Mouse (Mus musculus): ENCODE data around the gene Gm45837. TPM values are rescaled to one million over a fixed set of nuclear protein-coding genes. Genes with fewer than 3 reads are reported as not detected.

The Gm45837 gene
- total and polyA plus RNA-seq, 2 experiments from 2014 or later: not detected

GRCm38 (mm10) chr7:101393694-101394504, 16.8 kb upstream of the Gm45837 start:
- Histone ChIP-seq H3K9me3 (ENCODE audit: low read length) (no peaks in the 10 kb centered on the region), H3K9ac (replicated peaks; ENCODE audit: low read length, poor library complexity, severe bottlenecking) (no peak overlapping the region), H3K4me2 (ENCODE audit: low read depth, low read length, poor library complexity, severe bottlenecking) (no peak overlapping the region), H3K27ac (ENCODE audit: low read depth, low read length) (no peak overlapping the region), H3K36me3 (ENCODE audit: insufficient read depth, low read length) (no peaks in the 10 kb centered on the region), H3K27me3 (ENCODE audit: insufficient read depth, low read length) (no peaks in the 10 kb centered on the region), H3K4me3 (ENCODE audit: low read depth, low read length) (no peak overlapping the region), H3K4me1 (ENCODE audit: insufficient read depth, low read length) (no peaks in the 10 kb centered on the region)
- no peak for TF ChIP-seq CTCF (IDR thresholded peaks at IDR 0.05)
- ATAC-seq (ENCODE audit: low FRiP score): no peak
- no peak for DNase-seq (ENCODE audit: low spot score)
- WGBS: 48% methylated on average over 8 of the region's 8 CpGs

GRCm38 (mm10) chr7:101394569-101394968, 16.1 kb upstream of the Gm45837 start:
- Histone ChIP-seq H3K9ac (replicated peaks; ENCODE audit: low read length, poor library complexity, severe bottlenecking) (no peak overlapping the region), H3K36me3 (ENCODE audit: insufficient read depth, low read length) (no peaks in the 10 kb centered on the region), H3K27ac (ENCODE audit: low read depth, low read length) (no peak overlapping the region), H3K9me3 (ENCODE audit: low read length) (no peaks in the 10 kb centered on the region), H3K4me2 (ENCODE audit: low read depth, low read length, poor library complexity, severe bottlenecking) (no peak overlapping the region), H3K27me3 (ENCODE audit: insufficient read depth, low read length) (no peaks in the 10 kb centered on the region), H3K4me1 (ENCODE audit: insufficient read depth, low read length) (no peaks in the 10 kb centered on the region), H3K4me3 (ENCODE audit: low read depth, low read length) (no peak overlapping the region)
- no peak for TF ChIP-seq CTCF (IDR thresholded peaks at IDR 0.05)
- 67% methylated on average over 3 of the region's 3 CpGs for WGBS
- ATAC-seq (ENCODE audit: low FRiP score) (no peak), DNase-seq (ENCODE audit: low spot score) (no peak)

DNA sequence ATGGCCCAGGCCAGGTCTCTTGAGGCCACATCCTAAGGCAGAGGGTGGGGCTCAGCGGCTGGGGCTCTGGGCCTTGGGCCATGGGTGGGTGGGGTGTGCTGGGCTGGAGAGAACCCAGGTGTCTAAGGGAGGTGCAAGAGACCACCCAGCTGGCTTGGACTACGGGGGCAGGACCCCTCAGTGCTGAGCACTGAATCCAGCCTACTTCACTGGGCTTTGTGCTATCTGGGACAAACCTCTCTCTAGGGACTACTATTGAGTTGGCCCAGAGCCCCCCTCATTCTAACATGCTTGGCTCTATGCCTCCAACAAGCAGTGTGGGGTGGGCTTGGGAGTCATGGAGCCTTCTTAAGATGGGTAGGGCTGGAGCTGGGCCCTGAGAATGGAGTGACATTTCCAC, 15.2 kb upstream of the Gm45837 start:
- Histone ChIP-seq H3K4me2 (ENCODE audit: low read depth, low read length, poor library complexity, severe bottlenecking) (peak overlapping the region; percentile 3), H3K27me3 (ENCODE audit: insufficient read depth, low read length) (no peaks in the 10 kb centered on the region), H3K9ac (replicated peaks; ENCODE audit: low read length, poor library complexity, severe bottlenecking) (no peak overlapping the region), H3K9me3 (ENCODE audit: low read length) (no peaks in the 10 kb centered on the region), H3K4me3 (ENCODE audit: low read depth, low read length) (no peak overlapping the region), H3K4me1 (ENCODE audit: insufficient read depth, low read length) (no peaks in the 10 kb centered on the region), H3K27ac (ENCODE audit: low read depth, low read length) (no peak overlapping the region), H3K36me3 (ENCODE audit: insufficient read depth, low read length) (no peaks in the 10 kb centered on the region)
- TF ChIP-seq CTCF (IDR thresholded peaks at IDR 0.05): no peak
- ATAC-seq (ENCODE audit: low FRiP score) (no peak), DNase-seq (ENCODE audit: low spot score) (no peak)
- 87% methylated on average over 2 of the region's 2 CpGs for WGBS

DNA sequence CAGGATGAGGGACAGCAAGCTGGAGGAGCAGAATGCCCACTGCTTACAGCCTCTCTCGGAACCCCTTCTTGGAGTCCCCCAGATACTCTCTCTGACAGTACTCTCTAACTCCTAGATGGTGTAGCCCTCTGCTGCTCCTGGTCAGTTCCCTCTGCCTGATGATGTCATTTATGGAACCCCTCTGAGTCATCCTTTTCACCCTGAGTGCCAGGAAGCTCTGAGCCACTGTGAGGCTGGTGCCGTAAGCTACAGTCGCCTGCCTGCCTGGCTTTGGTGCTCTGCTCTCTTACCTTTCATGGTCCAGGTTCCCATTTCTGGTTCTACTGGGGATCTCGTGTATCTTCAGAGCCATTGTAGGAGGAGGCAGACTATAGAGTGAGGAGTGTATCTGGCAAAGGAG, 13.5 kb upstream of the Gm45837 start:
- Histone ChIP-seq H3K4me1 (ENCODE audit: insufficient read depth, low read length) (no peaks in the 10 kb centered on the region), H3K36me3 (ENCODE audit: insufficient read depth, low read length) (no peaks in the 10 kb centered on the region), H3K4me3 (ENCODE audit: low read depth, low read length) (no peak overlapping the region), H3K9ac (replicated peaks; ENCODE audit: low read length, poor library complexity, severe bottlenecking) (no peak overlapping the region), H3K27me3 (ENCODE audit: insufficient read depth, low read length) (no peaks in the 10 kb centered on the region), H3K27ac (ENCODE audit: low read depth, low read length) (no peak overlapping the region), H3K4me2 (ENCODE audit: low read depth, low read length, poor library complexity, severe bottlenecking) (no peak overlapping the region), H3K9me3 (ENCODE audit: low read length) (no peaks in the 10 kb centered on the region)
- no peak for DNase-seq (ENCODE audit: low spot score)
- no peak for TF ChIP-seq CTCF (IDR thresholded peaks at IDR 0.05)
- no peak for ATAC-seq (ENCODE audit: low FRiP score)
- WGBS: 88% methylated on average over 4 of the region's 4 CpGs

GRCm38 (mm10) chr7:101401510-101401909, 9.2 kb upstream of the Gm45837 start:
- Histone ChIP-seq H3K9ac (replicated peaks; ENCODE audit: low read length, poor library complexity, severe bottlenecking) (no peak overlapping the region), H3K36me3 (ENCODE audit: insufficient read depth, low read length) (no peaks in the 10 kb centered on the region), H3K27ac (ENCODE audit: low read depth, low read length) (no peak overlapping the region), H3K4me1 (ENCODE audit: insufficient read depth, low read length) (no peaks in the 10 kb centered on the region), H3K4me3 (ENCODE audit: low read depth, low read length) (no peak overlapping the region), H3K9me3 (ENCODE audit: low read length) (no peaks in the 10 kb centered on the region), H3K27me3 (ENCODE audit: insufficient read depth, low read length) (no peaks in the 10 kb centered on the region), H3K4me2 (ENCODE audit: low read depth, low read length, poor library complexity, severe bottlenecking) (no peak overlapping the region)
- WGBS: 83% methylated on average over 7 of the region's 7 CpGs
- no peak for DNase-seq (ENCODE audit: low spot score)
- no peak for TF ChIP-seq CTCF (IDR thresholded peaks at IDR 0.05)
- no peak for ATAC-seq (ENCODE audit: low FRiP score)

- Histone ChIP-seq H3K27me3 (ENCODE audit: insufficient read depth, low read length) (no peaks in the 10 kb centered on the region), H3K27ac (ENCODE audit: low read depth, low read length) (no peak overlapping the region), H3K4me3 (ENCODE audit: low read depth, low read length) (no peak overlapping the region), H3K4me1 (ENCODE audit: insufficient read depth, low read length) (no peaks in the 10 kb centered on the region), H3K4me2 (ENCODE audit: low read depth, low read length, poor library complexity, severe bottlenecking) (no peak overlapping the region), H3K36me3 (ENCODE audit: insufficient read depth, low read length) (no peaks in the 10 kb centered on the region), H3K9me3 (ENCODE audit: low read length) (no peaks in the 10 kb centered on the region), H3K9ac (replicated peaks; ENCODE audit: low read length, poor library complexity, severe bottlenecking) (no peak overlapping the region)
- ATAC-seq (ENCODE audit: low FRiP score): no peak
- no peak for DNase-seq (ENCODE audit: low spot score)
- peak; percentile 44; the same call in 1 of the 2 replicates for TF ChIP-seq CTCF (IDR thresholded peaks at IDR 0.05)
- 99% methylated on average over 5 of the region's 5 CpGs for WGBS
These were observed 6.9 kb upstream of the Gm45837 start for GRCm38 (mm10) chr7:101403831-101404230.
